Mouse (Mus musculus) limb, embryonic 15.5 days (tissue): ENCODE data around the gene Ociad1. TPM values are rescaled to one million over a fixed set of nuclear protein-coding genes. Genes with fewer than 3 reads are reported as not detected.

Experiments used
- ATAC-seq: fragments of 200-750 bp; cut with Nextera tagmentation; 2 replicates; pipeline ENCODE4 v1.8.0; 2017; ENCODE audit warnings: low read depth, moderate TSS enrichment; ENCODE audit not compliant: insufficient number of reproducible peaks, low FRiP score, low TSS enrichment
- H3K27ac ChIP-seq: fragments of 300-500 bp; sonication (generic); 2 replicates; pipeline ENCODE4 v1.5.1; 2015; ENCODE audit warnings: moderate library complexity, mild to moderate bottlenecking, inconsistent platforms
- H3K27me3 ChIP-seq: fragments of 300-500 bp; sonication (generic); 2 replicates; pipeline ENCODE4 v1.6.1; 2015; ENCODE audit warnings: inconsistent platforms
- H3K36me3 ChIP-seq: fragments of 300-500 bp; sonication (generic); 2 replicates; pipeline ENCODE4 v1.6.1; 2015; ENCODE audit warnings: inconsistent platforms
- H3K4me1 ChIP-seq: fragments of 300-500 bp; sonication (generic); 2 replicates; pipeline ENCODE4 v1.6.1; 2015; ENCODE audit warnings: inconsistent platforms
- H3K4me2 ChIP-seq: fragments of 300-500 bp; sonication (generic); 2 replicates; pipeline ENCODE4 v1.6.1; 2015; ENCODE audit warnings: mild to moderate bottlenecking, inconsistent platforms
- H3K4me3 ChIP-seq: fragments of 300-500 bp; sonication (generic); 2 replicates; pipeline ENCODE4 v1.5.1; 2015; ENCODE audit warnings: mild to moderate bottlenecking, inconsistent platforms
- H3K9ac ChIP-seq: fragments of 300-500 bp; sonication (generic); 2 replicates; pipeline ENCODE4 v1.6.1; 2015; ENCODE audit warnings: inconsistent platforms
- H3K9me3 ChIP-seq: fragments of 300-500 bp; sonication (generic); 2 replicates; pipeline ENCODE4 v1.6.1; 2016; ENCODE audit warnings: inconsistent platforms
- WGBS: fragments of 180-500 bp; shearing (Covaris S2); methylation state at CpG from one replicate; pipeline ENCODE4 v1.1.7; 2015; 5-methylcytosine and 5-hydroxymethylcytosine counted together
- polyA plus RNA-seq: library from polyadenylated mRNA; unstranded; fragments of >200 nt; fragmentation: Nextera tagmentation; extraction: Ambion mirVana; gene quantifications from 2 replicates; pipeline ENCODE4 v1.2.1, GENCODE M21; 2015

Ociad1 gene
- polyA plus RNA-seq, 1 experiment from 2014 or later: 224 TPM

- Histone ChIP-seq H3K27me3 (no peaks in the 10 kb centered on the region), H3K4me3 (no peak overlapping the region), H3K27ac (no peak overlapping the region), H3K4me1 (peaks cover 4% of the 10 kb centered on the region; the same call in 1 of the 2 replicates), H3K4me2 (no peak overlapping the region), H3K9me3 (no peaks in the 10 kb centered on the region), H3K9ac (no peak overlapping the region), H3K36me3 (no peaks in the 10 kb centered on the region)
- 61% methylated on average over 10 of the region's 10 CpGs for WGBS
- ATAC-seq: no peak
These were observed 51.7 kb downstream of the Ociad1 start for GRCm38 (mm10) chr5:73344310-73344709.

DNA sequence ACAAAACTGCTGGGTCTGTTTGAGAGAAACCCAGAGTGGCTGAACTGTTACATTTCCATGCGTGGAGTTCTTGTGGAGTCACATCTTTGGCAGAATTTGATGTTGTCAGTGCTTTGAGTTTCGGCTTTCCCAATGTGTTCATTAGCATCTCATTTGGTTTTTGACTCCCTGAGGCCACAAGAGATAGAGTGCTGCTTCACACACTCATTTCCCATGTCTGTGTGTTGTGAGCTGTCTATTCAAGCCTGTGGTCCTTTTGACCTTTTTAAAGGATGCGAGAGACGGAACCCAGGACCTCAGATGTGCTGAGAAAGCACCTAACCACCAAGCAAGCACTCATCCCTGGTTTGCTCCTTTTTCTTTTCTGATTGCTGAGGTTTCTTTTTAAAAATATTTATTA, 52.7 kb downstream of the Ociad1 start:
- no peak for ATAC-seq
- Histone ChIP-seq H3K4me1 (peaks cover 4% of the 10 kb centered on the region; the same call in 1 of the 2 replicates), H3K27me3 (no peaks in the 10 kb centered on the region), H3K9me3 (no peaks in the 10 kb centered on the region), H3K4me3 (no peak overlapping the region), H3K27ac (no peak overlapping the region), H3K36me3 (no peaks in the 10 kb centered on the region), H3K9ac (no peak overlapping the region), H3K4me2 (no peak overlapping the region)
- WGBS: 87% methylated on average over 4 of the region's 4 CpGs

DNA sequence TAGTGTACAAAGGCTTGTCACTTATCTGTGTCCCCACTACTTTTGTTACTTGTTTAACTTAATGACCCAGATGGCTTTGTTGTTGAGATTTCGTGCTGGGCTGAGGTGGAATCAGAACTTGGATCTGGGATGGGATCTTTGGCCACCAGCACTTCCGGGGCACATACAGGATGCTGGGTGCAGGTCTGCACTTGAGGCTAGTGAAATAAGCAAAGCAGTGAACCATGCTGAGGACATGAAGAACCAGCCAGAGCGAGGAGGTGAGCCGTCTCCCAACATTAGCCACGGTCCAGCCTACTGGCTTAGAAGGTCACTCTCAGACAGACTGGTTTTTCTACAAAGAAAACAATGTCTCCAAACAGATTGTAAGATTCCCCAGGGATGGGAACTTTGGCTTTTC, 56.9 kb downstream of the Ociad1 start:
- ATAC-seq: no peak
- WGBS: 68% methylated on average over 5 of the region's 5 CpGs
- H3K4me1 ChIP-seq: peaks cover 4% of the 10 kb centered on the region; the same call in 1 of the 2 replicates
- no peak overlapping the region for H3K9ac ChIP-seq
- H3K27me3 ChIP-seq: 0 out of 2 replicates have a peak, but pooled peaks cover 3% of the 10 kb centered on the region
- H3K27ac ChIP-seq: no peak overlapping the region
- no peak overlapping the region for H3K4me2 ChIP-seq
- no peak overlapping the region for H3K4me3 ChIP-seq
- H3K36me3 ChIP-seq: no peaks in the 10 kb centered on the region
- no peaks in the 10 kb centered on the region for H3K9me3 ChIP-seq

DNA sequence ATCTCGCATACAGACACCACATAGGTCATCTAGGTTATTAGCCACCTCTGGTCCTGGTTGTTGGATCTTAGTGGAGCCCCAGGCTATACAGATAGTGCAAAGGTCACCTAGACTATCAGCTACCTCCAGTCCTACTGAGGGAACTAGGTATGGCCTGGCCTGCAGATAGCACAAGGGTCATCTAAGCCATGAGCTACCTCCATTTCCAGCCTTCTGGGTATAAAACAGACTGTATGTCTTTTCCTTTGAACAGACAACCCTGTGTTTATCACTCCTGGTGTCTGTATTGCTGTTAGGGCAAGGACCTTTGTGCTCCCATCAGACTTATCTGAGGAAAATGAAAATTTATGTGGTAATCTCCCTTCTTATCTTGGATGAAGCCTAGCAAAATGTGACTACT, 59.2 kb downstream of the Ociad1 start:
- no peaks in the 10 kb centered on the region for H3K9me3 ChIP-seq
- no peak overlapping the region for H3K27ac ChIP-seq
- H3K9ac ChIP-seq: no peak overlapping the region
- ATAC-seq: no peak
- H3K4me1 ChIP-seq: peaks cover 4% of the 10 kb centered on the region; the same call in 1 of the 2 replicates
- no peak overlapping the region for H3K4me2 ChIP-seq
- H3K4me3 ChIP-seq: no peak overlapping the region
- 0 out of 2 replicates have a peak, but pooled peaks cover 5% of the 10 kb centered on the region for H3K27me3 ChIP-seq
- H3K36me3 ChIP-seq: no peaks in the 10 kb centered on the region
- WGBS: 91% methylated on average over 1 of the region's 1 CpGs

DNA sequence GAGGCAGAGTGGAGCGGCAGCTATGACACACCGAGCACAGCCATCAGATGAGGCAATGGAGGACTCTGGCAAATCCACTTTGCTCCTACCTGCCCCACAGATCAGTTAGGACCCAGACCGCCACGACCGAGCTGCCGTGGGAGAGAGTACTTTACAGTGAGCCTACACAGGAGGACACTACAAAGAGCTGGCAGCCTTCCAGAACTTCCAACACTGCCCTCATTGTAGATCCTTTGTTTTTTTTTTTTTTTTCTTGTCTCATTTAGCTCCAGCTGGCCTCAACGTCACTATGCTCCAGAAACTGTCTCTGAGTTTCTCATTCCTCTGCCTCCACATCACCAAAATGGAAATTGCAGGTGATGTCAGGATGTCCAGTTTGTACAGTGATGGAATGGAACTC, 60.9 kb downstream of the Ociad1 start:
- WGBS: 56% methylated on average over 7 of the region's 7 CpGs
- Histone ChIP-seq H3K9me3 (no peaks in the 10 kb centered on the region), H3K36me3 (no peaks in the 10 kb centered on the region), H3K4me1 (peaks cover under 1% of the 10 kb centered on the region; the same call in 1 of the 2 replicates), H3K9ac (no peak overlapping the region), H3K4me2 (no peak overlapping the region), H3K4me3 (no peak overlapping the region), H3K27me3 (peaks cover 5% of the 10 kb centered on the region; the same call in 1 of the 2 replicates), H3K27ac (no peak overlapping the region)
- ATAC-seq: no peak

GRCm38 (mm10) chr5:73353978-73354377, 61.4 kb downstream of the Ociad1 start:
- Histone ChIP-seq H3K36me3 (no peaks in the 10 kb centered on the region), H3K9ac (no peak overlapping the region), H3K9me3 (no peaks in the 10 kb centered on the region), H3K4me2 (no peak overlapping the region), H3K4me1 (no peaks in the 10 kb centered on the region), H3K27me3 (peaks cover 5% of the 10 kb centered on the region; the same call in 1 of the 2 replicates), H3K27ac (no peak overlapping the region), H3K4me3 (no peak overlapping the region)
- ATAC-seq: no peak
- 79% methylated on average over 3 of the region's 3 CpGs for WGBS

DNA sequence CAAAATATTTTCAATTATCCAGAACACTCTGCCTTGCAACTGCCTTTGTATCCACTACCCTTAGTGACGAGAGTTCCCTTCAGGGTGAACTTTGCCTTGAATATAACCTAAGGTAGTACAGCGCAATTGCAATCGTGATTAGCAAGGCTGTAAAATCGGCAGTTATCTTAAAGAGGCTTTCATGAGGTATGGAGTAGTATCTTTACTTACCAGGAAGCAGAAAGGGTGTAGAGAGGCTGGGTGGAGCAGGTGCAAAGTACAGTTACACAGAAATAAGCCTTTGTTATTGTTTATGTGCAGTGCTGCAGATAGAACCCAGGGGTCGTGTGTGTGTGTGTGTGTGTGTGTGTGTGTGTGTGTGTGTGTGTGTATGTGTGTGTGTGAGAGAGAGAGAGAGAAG, 62.8 kb downstream of the Ociad1 start:
- 52% methylated on average over 5 of the region's 5 CpGs for WGBS
- Histone ChIP-seq H3K4me3 (no peak overlapping the region), H3K4me2 (no peak overlapping the region), H3K27ac (no peak overlapping the region), H3K9me3 (no peaks in the 10 kb centered on the region), H3K4me1 (peaks cover 5% of the 10 kb centered on the region), H3K36me3 (no peaks in the 10 kb centered on the region), H3K9ac (no peak overlapping the region), H3K27me3 (peaks cover 5% of the 10 kb centered on the region; the same call in 1 of the 2 replicates)
- no peak for ATAC-seq

DNA sequence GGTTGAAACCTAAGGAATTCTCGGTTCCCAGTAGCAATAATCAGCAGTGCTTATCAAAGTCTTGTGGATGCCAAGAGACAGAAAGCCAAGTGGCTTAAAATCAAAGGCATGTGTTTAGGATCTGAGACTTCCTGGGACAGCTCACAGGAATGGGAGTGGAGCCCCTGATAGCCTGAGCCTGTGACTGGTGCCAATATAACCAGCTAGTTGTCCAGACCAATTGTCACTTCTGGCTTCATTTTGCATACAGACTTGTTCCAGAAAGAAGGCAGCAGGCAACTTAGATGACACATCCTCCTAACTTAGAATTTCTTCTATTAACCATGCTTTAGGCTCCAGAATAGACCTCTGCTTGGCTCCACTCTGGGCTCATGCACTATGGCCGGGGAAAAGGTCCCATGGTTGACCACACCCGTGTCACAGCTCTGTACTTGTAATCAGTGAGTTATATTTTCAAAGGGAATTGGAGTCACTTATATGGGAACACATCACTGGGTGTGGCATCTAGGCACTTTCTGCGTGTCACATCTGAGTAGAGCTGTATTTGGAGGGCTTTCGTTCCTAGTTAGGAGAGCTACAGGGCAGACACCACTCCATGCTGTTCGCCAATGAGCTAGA, 66.7 kb downstream of the Ociad1 start:
- Histone ChIP-seq H3K27ac (no peak overlapping the region), H3K4me1 (peaks cover 5% of the 10 kb centered on the region), H3K9me3 (no peaks in the 10 kb centered on the region), H3K27me3 (peaks cover 5% of the 10 kb centered on the region; the same call in 1 of the 2 replicates), H3K4me3 (no peak overlapping the region), H3K4me2 (no peak overlapping the region), H3K9ac (no peak overlapping the region), H3K36me3 (no peaks in the 10 kb centered on the region)
- no peak for ATAC-seq
- 76% methylated on average over 6 of the region's 6 CpGs for WGBS

GRCm38 (mm10) chr5:73359752-73360141, 67.2 kb downstream of the Ociad1 start:
- peaks cover under 1% of the 10 kb centered on the region; the same call in 1 of the 2 replicates for H3K27me3 ChIP-seq
- H3K4me2 ChIP-seq: no peak overlapping the region
- H3K9me3 ChIP-seq: no peaks in the 10 kb centered on the region
- H3K4me1 ChIP-seq: peaks cover 5% of the 10 kb centered on the region
- H3K9ac ChIP-seq: no peak overlapping the region
- WGBS: 41% methylated on average over 12 of the region's 12 CpGs
- H3K27ac ChIP-seq: no peak overlapping the region
- ATAC-seq: no peak
- no peaks in the 10 kb centered on the region for H3K36me3 ChIP-seq
- 0 out of 2 replicates have a peak overlapping the region, but pooled peaks have one; percentile 2 for H3K4me3 ChIP-seq

GRCm38 (mm10) chr5:73360240-73360639, 67.7 kb downstream of the Ociad1 start:
- no peak overlapping the region for H3K9ac ChIP-seq
- H3K36me3 ChIP-seq: no peaks in the 10 kb centered on the region
- no peaks in the 10 kb centered on the region; the same call in 1 of the 2 replicates for H3K27me3 ChIP-seq
- H3K4me2 ChIP-seq: 0 out of 2 replicates have a peak overlapping the region, but pooled peaks have one; percentile 12
- 0 out of 2 replicates have a peak overlapping the region, but pooled peaks have one; percentile 2 for H3K4me3 ChIP-seq
- no peaks in the 10 kb centered on the region for H3K9me3 ChIP-seq
- ATAC-seq: no peak
- H3K27ac ChIP-seq: no peak overlapping the region
- 33% methylated on average over 12 of the region's 12 CpGs for WGBS
- H3K4me1 ChIP-seq: peaks cover 5% of the 10 kb centered on the region

- no peak for ATAC-seq
- H3K27me3 ChIP-seq: no peaks in the 10 kb centered on the region; the same call in 1 of the 2 replicates
- WGBS: 79% methylated on average over 7 of the region's 7 CpGs
- H3K4me1 ChIP-seq: peaks cover 5% of the 10 kb centered on the region
- no peak overlapping the region for H3K9ac ChIP-seq
- no peak overlapping the region for H3K27ac ChIP-seq
- H3K4me2 ChIP-seq: no peak overlapping the region
- H3K36me3 ChIP-seq: no peaks in the 10 kb centered on the region
- H3K9me3 ChIP-seq: no peaks in the 10 kb centered on the region
- no peak overlapping the region for H3K4me3 ChIP-seq
These were observed 69.8 kb downstream of the Ociad1 start for GRCm38 (mm10) chr5:73362338-73362737.

DNA sequence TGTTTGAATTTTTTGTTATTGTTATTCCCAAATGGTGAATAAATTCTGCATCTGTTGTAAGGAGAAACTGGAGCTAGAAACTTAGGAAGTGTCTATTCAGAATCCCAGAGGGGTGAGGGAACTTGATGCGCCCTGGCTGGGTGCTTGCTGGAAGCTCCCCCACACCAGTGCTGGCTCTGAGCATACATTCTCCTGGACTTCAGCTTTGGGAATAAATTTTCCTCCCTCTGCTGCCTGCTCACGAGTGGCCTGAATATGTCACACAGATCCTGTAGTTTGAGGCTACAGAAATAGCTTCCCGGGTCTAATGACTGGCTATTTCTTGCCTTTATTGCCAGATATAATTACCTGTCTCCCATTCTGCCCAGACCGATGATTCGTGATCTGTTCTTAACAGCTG, 70.2 kb downstream of the Ociad1 start:
- no peaks in the 10 kb centered on the region; the same call in 1 of the 2 replicates for H3K27me3 ChIP-seq
- no peak overlapping the region for H3K4me3 ChIP-seq
- no peak overlapping the region for H3K9ac ChIP-seq
- no peaks in the 10 kb centered on the region for H3K9me3 ChIP-seq
- 68% methylated on average over 5 of the region's 5 CpGs for WGBS
- no peak overlapping the region for H3K27ac ChIP-seq
- no peak for ATAC-seq
- H3K36me3 ChIP-seq: no peaks in the 10 kb centered on the region
- no peak overlapping the region for H3K4me2 ChIP-seq
- H3K4me1 ChIP-seq: peaks cover 5% of the 10 kb centered on the region
